Mouse (Mus musculus) intestine, embryonic 16.5 days (tissue): ENCODE measurements around the gene Klhl33. TPM values are rescaled to one million over a fixed set of nuclear protein-coding genes. Genes with fewer than 3 reads are reported as not detected.
"Not testable (repeated sequence)": the region's sequence is repeated elsewhere in the genome, so short reads cannot be mapped to it uniquely, and the experiment has no call there.

ENCODE experiments used
- ATAC-seq: fragments of 200-750 bp; cut with Nextera tagmentation; 2 replicates; pipeline ENCODE4 v1.8.0; 2017; ENCODE audit warnings: moderate TSS enrichment, moderate library complexity
- H3K27ac ChIP-seq: fragments of 300-500 bp; sonication (generic); 2 replicates; pipeline ENCODE4 v1.5.1; 2014; ENCODE audit warnings: mild to moderate bottlenecking, low read length
- H3K27me3 ChIP-seq: fragments of 300-500 bp; sonication (generic); replicated peaks from 2 replicates; pipeline ENCODE4 v1.6.1; 2014; ENCODE audit warnings: low read length, control low read depth, mixed read lengths; ENCODE audit not compliant: control insufficient read depth, insufficient read depth
- H3K36me3 ChIP-seq: fragments of 300-500 bp; sonication (generic); 2 replicates; pipeline ENCODE4 v1.6.1; 2014; ENCODE audit warnings: low read length, control low read depth; ENCODE audit not compliant: control insufficient read depth, insufficient read depth
- H3K4me1 ChIP-seq: fragments of 300-500 bp; sonication (generic); 2 replicates; pipeline ENCODE4 v1.6.1; 2014; ENCODE audit warnings: low read length, control low read depth, mixed read lengths; ENCODE audit not compliant: control insufficient read depth, insufficient read depth
- H3K4me2 ChIP-seq: fragments of 300-500 bp; sonication (generic); 2 replicates; pipeline ENCODE4 v1.6.1; 2014; ENCODE audit warnings: low read depth, low read length, control low read depth
- H3K4me3 ChIP-seq: fragments of 300-500 bp; sonication (generic); 2 replicates; pipeline ENCODE4 v1.5.1; 2014; ENCODE audit warnings: mild to moderate bottlenecking, low read length
- H3K9ac ChIP-seq: fragments of 300-500 bp; sonication (generic); 2 replicates; pipeline ENCODE4 v1.6.1; 2014; ENCODE audit warnings: low read depth, low read length
- H3K9me3 ChIP-seq: fragments of 300-500 bp; sonication (generic); 2 replicates; pipeline ENCODE4 v1.6.1; 2016; ENCODE audit warnings: low read length, control low read depth; ENCODE audit not compliant: control insufficient read depth
- WGBS: fragments of 180-500 bp; shearing (Covaris S2); extraction: QIAGEN DNeasy Blood & Tissue Kit; methylation state at CpG from one replicate; pipeline ENCODE4 v1.1.7; 2014; 5-methylcytosine and 5-hydroxymethylcytosine counted together
- polyA plus RNA-seq: library from polyadenylated mRNA; unstranded; fragments of >200 nt; fragmentation: Nextera tagmentation; extraction: Ambion mirVana; gene quantifications from 2 replicates; pipeline ENCODE4 v1.2.1, GENCODE M21; 2015

The Klhl33 gene
- 0.21 and 0.23 TPM in 2 replicates for polyA plus RNA-seq

GRCm38 (mm10) chr14:50897374-50897765 lies at the start of gene Klhl33:
Klhl33 (minus strand) TSS chr14:50897507.
- Histone ChIP-seq H3K27me3 (no peaks in the 10 kb centered on the region), H3K36me3 (no peaks in the 10 kb centered on the region), H3K27ac (no peak within 1 kb of the TSS), H3K9me3 (no peaks in the 10 kb centered on the region), H3K4me2 (peak within 1 kb of the TSS; percentile 90), H3K4me3 (peak within 1 kb of the TSS; percentile 46), H3K4me1 (peaks cover 11% of the 10 kb centered on the region), H3K9ac (peak within 1 kb of the TSS; percentile 62)
- ATAC-seq, result no peak
- WGBS, result 61% methylated on average over 7 of the region's 7 CpGs

GRCm38 (mm10) chr14:50945526-50945925 lies 48.2 kb upstream of the Klhl33 start:
- not testable (repeated sequence) for H3K27me3 ChIP-seq, ATAC-seq, H3K36me3 ChIP-seq, H3K4me1 ChIP-seq, H3K9me3 ChIP-seq
- Histone ChIP-seq H3K4me3 (peak overlapping the region; percentile 59), H3K27ac (peak overlapping the region; percentile 94), H3K4me2 (peak overlapping the region; percentile 62), H3K9ac (peak overlapping the region; percentile 71)
- WGBS, result 24% methylated on average over 3 of the region's 3 CpGs

DNA sequence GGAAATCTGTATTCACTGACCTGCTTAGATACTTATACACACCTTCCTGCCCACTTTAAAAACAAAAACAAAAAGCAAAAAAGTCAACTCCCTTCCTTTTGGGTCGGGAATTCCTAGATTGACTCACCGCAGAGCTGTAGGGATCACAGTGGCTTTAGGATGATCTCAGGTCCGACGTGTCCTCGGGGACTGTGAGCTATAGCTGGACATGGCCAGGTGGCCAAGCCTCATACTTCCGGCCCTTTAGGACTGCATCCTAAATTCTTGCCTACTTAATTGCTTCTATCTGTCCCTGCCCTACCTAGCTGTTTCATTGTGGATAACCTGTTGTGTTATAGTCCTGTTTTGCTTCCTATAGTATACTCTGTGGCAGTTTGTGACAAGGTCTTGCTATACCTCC lies 47.8 kb upstream of the Klhl33 start:
- not testable (repeated sequence) for H3K27me3 ChIP-seq, ATAC-seq, H3K4me1 ChIP-seq, H3K9me3 ChIP-seq, H3K36me3 ChIP-seq
- H3K9ac ChIP-seq, result peak overlapping the region; percentile 71
- peak overlapping the region; percentile 62 for H3K4me2 ChIP-seq
- 12% methylated on average over 6 of the region's 6 CpGs for WGBS
- peak overlapping the region; percentile 94 for H3K27ac ChIP-seq
- peak overlapping the region; percentile 59 for H3K4me3 ChIP-seq

DNA sequence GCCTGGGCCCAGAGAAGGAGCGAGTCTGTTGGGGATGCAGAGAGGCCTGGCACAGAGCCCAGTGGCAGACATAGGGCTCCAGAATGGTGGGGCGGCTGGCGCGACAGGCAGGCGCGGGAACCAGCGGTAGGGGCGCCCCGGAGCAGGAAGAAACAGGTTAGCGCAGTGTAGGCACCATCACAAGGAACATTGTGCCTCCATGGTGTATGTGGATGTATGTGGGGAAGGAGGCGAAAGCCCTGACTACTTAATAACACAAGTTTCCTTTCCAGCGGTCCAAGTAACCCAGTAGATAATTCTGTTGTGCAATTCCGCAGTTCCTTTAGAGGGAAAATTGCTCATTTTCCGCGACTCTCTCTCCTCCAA lies 47.3 kb upstream of the Klhl33 start:
- peak; percentile 96 for ATAC-seq
- not testable (repeated sequence) for H3K4me1 ChIP-seq, H3K27me3 ChIP-seq, H3K9me3 ChIP-seq, H3K36me3 ChIP-seq
- H3K9ac ChIP-seq, result peak overlapping the region; percentile 71
- under 1% methylated on average over 14 of the region's 15 CpGs for WGBS
- peak overlapping the region; percentile 94 for H3K27ac ChIP-seq
- peak overlapping the region; percentile 62 for H3K4me2 ChIP-seq
- peak overlapping the region; percentile 59 for H3K4me3 ChIP-seq

GRCm38 (mm10) chr14:50943932-50944667 lies 46.8 kb upstream of the Klhl33 start, which contains the start of gene Gm49342:
Gm49342 (plus strand) TSS chr14:50944517.
- peak within 1 kb of the TSS; percentile 62 for H3K4me2 ChIP-seq
- peak within 1 kb of the TSS; percentile 71 for H3K9ac ChIP-seq
- peak within 1 kb of the TSS; percentile 94 for H3K27ac ChIP-seq
- no peaks in the 10 kb centered on the region for H3K36me3 ChIP-seq
- H3K27me3 ChIP-seq, result no peaks in the 10 kb centered on the region
- peak; percentile 99 for ATAC-seq
- no peaks in the 10 kb centered on the region for H3K9me3 ChIP-seq
- peak within 1 kb of the TSS; percentile 59 for H3K4me3 ChIP-seq
- whole genome bisulfite sequencing, result 15% methylated on average over 31 of the region's 31 CpGs
- H3K4me1 ChIP-seq, result no peaks in the 10 kb centered on the region

DNA sequence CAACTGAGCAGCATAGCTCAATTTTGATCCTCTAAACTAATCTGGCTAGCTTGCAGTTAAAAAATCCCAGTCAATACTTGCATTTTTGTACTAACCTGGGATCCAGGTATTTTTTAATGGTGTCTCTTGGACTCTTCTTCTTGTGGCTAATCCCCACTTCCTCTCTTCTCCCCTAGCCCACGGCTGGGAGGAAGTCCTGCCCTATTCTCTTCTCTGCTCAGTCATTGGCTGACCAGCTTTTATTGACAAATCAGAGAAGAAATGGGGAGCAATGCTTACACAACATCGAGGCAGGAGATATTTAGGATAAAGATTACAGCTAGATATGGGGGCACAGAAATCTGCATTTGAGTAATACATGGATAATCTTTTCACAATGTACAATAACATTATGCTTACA lies 41.6 kb upstream of the Klhl33 start:
- Histone ChIP-seq H3K27ac (no peak overlapping the region), H3K9me3 (no peaks in the 10 kb centered on the region), H3K27me3 (no peaks in the 10 kb centered on the region), H3K9ac (no peak overlapping the region), H3K4me2 (no peak overlapping the region), H3K4me3 (no peak overlapping the region), H3K4me1 (no peaks in the 10 kb centered on the region), H3K36me3 (no peaks in the 10 kb centered on the region)
- 37% methylated on average over 2 of the region's 2 CpGs for whole genome bisulfite sequencing
- no peak for ATAC-seq

DNA sequence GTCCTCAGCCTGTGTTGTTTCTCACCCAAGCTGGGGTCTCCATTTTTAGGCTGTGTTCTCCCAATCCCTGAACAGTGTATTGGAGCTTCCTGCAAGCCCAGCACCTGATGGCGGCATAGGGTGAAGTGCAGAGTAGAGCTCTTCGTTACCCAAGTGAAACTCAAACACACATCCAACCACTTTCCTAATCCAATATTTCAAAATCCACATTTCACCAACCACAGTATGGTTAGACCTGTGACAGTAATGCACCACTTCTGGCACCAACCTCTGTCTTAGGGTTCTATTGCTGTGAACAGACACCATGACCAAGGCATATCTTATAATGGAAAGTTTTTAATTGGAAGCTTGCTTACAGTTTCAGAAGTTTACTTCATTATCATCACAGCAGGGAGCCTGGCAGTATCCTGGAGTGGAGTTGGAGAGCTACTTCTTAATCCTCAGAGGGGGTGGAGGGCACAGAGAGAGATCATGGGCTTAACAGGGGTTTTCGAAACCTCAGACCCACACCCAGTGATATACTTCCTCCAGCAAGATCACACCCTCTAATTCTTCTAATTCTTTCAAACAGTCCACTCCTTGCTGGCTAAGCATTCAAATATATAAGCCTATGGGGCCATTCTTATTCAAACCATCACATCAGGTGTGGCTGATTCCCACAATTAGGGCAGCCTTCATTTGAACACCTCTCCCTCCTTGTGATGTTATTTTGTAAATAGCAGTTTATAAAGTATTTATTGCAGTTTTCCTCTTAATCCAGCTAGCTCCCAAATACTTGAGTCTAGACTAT lies 41.0 kb upstream of the Klhl33 start:
- H3K27me3 ChIP-seq, result no peaks in the 10 kb centered on the region
- WGBS, result 93% methylated on average over 3 of the region's 3 CpGs
- H3K27ac ChIP-seq, result no peak overlapping the region
- H3K9me3 ChIP-seq, result no peaks in the 10 kb centered on the region
- no peak overlapping the region for H3K9ac ChIP-seq
- no peak overlapping the region for H3K4me2 ChIP-seq
- H3K4me3 ChIP-seq, result no peak overlapping the region
- no peaks in the 10 kb centered on the region for H3K4me1 ChIP-seq
- H3K36me3 ChIP-seq, result no peaks in the 10 kb centered on the region
- ATAC-seq, result no peak

DNA sequence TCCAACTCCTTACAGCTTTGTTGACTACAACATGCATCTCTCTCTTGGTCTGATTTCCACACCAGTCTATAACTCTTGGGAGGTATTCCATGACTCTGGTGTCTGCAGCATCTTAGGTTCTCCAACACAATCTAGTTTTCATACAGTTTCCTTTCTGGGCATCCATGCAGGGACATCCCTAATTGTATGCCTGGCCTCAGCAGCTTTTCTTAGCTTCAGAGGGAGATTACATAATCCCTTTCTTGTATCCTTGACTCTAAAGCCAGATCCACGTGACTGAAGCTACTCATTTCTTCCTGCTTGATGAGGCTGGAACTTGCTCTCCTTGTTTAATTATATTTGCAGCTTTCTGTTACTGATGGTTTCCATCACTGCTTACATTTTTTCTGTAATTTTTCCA lies 39.3 kb upstream of the Klhl33 start:
- no peaks in the 10 kb centered on the region for H3K36me3 ChIP-seq
- H3K9ac ChIP-seq, result no peak overlapping the region
- H3K27ac ChIP-seq, result no peak overlapping the region
- no peak overlapping the region for H3K4me2 ChIP-seq
- H3K27me3 ChIP-seq, result no peaks in the 10 kb centered on the region
- H3K4me1 ChIP-seq, result peaks cover 6% of the 10 kb centered on the region; the same call in 1 of the 2 replicates
- no peak for ATAC-seq
- 52% methylated on average over 1 of the region's 1 CpGs for WGBS
- no peaks in the 10 kb centered on the region for H3K9me3 ChIP-seq
- no peak overlapping the region for H3K4me3 ChIP-seq

GRCm38 (mm10) chr14:50931493-50932020 lies 34.2 kb upstream of the Klhl33 start:
- Histone ChIP-seq H3K36me3 (peaks cover 14% of the 10 kb centered on the region), H3K4me3 (peak overlapping the region; percentile 97), H3K4me1 (peaks cover 21% of the 10 kb centered on the region; the same call in 1 of the 2 replicates), H3K27ac (peak overlapping the region; percentile 94), H3K27me3 (no peaks in the 10 kb centered on the region), H3K4me2 (peak overlapping the region; percentile 64), H3K9me3 (no peaks in the 10 kb centered on the region), H3K9ac (peak overlapping the region; percentile 96)
- WGBS, result 11% methylated on average over 12 of the region's 12 CpGs
- no peak for ATAC-seq
